Mouse (Mus musculus) E14TG2a.4 (cell line): ENCODE measurements around the gene Fryl.

ENCODE experiments used
- CTCF ChIP-seq: conservative IDR thresholded peaks from 2 replicates; pipeline ENCODE4 v1.5.1; 2014; ENCODE audit warnings: low read length
- NANOG ChIP-seq: IDR thresholded peaks from 2 replicates; pipeline ENCODE4 v1.6.1; 2014; ENCODE audit warnings: borderline replicate concordance, low read length, mixed read lengths
- POU5F1 ChIP-seq: IDR thresholded peaks from 2 replicates; pipeline ENCODE4 v1.6.1; 2014; ENCODE audit warnings: low read length, borderline replicate concordance

DNA sequence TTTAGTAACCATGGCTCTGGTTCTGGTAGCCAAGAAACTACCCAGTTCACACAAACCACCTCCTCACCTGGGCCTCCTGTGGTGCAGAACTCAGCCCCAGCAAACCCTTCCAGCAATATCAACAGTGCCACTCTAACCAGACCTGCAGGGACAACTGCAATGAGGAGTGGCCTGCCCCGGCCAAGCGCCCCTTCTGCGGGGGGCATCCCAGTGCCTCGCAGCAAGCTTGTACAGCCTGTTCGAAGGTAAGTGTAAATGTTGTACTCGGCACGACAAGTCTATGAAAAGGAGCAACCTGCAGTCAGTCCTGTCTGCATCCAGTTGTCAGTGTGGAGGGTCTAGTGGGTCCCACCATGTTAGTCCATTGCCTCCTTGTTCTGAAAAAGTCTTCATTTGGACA, 281.8 kb downstream of the Fryl start, which contains the start of gene Gm10135:
- no peak for TF ChIP-seq CTCF
- no peak for TF ChIP-seq NANOG
- no peak for TF ChIP-seq POU5F1
